Mouse (Mus musculus) right cerebral cortex, adult 18-20 months (tissue): ENCODE measurements at regions not wholly inside any gene's neighbourhood (a gene's known extent, or its start where the extent isn't known, plus 50 kb on each side); places are given as distances from the start of the nearest gene placed in this dataset.
A peak's percentile ranks its signal among the peaks of the same experiment; 100 is the strongest.

ENCODE experiments used
- DNase-seq: peaks from one replicate; pipeline ENCODE4 v3.0.0; 2022; ENCODE audit warnings: mixed read lengths

DNA sequence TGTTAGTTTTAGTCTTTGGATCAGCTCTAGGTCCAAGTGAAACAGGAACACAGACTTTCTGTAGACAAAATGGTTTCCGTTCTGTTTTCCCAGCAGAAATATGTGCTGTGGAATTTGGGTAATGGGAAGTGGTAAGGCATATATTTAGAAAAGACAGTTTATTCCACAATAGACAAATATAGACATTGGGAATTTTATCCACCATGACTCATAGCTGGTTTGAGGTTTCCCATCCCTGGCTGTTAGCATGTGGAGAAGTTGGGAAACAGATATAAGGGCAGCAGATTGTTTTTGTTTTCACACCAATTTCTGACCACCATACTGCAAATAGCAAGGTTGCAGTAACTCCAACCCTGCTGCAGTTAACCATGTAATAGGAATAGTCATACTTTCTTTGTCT, 385.0 kb upstream of the Adam34 start:
- DNase-seq = no peak

DNA sequence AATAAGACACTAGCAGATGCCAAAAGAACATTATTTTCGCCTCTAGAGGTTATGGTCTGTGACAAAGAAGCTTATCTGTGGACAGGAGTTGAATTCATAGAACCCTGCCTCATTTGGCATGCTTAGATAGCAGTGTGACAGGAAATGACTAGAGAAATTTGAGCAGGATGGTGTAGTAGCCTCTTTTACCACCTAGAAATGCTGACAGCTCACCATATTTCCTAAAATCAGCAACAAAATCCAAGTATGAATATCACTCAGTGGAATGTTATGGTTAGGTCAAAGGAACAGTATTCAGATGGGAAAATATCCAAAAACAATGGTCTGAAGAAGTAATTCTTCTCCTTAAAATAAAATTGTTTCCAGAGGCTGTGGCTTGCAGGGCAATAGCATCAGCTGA, 383.6 kb upstream of the Adam34 start:
- DNase-seq = no peak

DNA sequence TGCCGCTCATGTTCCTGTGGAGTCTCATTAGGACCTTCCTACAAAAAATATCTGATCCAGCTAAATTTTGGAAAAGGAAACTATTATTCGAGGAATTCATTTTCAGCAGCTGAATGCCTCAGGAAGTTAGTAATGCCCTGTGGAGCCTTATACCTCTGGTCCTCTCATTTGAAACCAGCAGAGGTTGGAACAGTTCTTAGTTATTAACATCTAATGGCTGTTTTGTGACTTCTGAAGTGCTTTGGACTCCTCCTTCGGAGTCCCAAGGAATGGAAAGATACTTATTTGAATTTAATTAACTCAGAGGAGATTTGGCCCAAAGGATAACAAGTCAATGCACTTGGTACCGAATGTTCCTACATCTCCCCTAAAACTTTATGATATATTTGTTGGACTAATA, 372.2 kb upstream of the Adam34 start:
- DNase-seq = no peak

DNA sequence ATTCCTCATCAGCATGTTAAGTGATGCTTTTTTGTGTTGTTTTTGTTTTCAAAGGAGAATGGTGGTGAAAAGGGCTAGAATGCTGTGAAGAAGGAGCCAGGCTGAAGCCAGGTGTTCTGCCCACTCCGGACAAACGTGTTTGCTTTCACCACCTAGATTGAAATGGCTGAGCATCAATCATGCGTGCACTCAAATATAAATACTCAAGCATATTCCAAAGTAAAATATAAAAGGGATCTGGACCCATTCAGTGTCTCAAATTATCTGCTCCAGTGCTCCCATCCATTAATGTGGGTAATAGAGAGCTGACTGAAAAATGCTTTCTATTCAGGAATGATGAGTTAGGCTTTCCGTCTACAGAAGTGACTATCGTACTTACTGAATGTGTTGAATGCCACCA, 349.0 kb upstream of the Adam34 start:
- DNase-seq = no peak

DNA sequence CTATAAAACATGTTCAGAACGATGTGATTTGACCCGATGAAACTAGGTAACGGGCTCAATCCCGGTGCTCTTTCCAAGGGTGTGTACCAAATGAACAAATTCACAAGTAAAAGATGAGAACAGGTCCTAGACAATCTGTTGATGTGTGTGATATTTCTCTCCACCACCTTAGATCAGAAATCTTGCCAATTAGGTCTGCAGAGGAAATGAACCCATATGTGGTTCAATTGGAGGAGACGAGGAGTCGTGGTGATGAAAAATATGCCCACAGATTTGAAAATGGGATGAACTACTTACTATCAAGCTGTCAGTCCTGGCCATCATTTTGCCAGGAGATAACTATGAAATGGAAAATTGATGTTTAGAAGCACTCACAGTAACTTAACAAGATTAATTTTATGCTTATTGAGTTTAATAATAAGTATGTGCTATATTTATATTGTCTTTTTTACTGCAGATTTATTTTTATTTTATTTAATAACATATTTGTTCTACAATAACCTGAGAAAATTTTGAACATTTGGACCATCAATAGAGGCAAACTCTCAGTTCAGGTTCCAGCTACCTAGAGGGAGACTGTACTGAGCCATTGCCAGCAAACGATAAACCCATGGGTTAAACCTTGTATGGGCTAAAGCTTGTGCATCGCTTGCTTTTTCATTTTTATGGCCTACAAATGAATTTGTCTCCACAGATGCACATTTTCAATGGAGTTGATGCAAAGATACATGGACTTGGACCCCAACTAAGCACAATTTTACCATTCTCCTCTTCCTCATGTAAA, 332.9 kb upstream of the Adam34 start:
- DNase-seq = no peak

DNA sequence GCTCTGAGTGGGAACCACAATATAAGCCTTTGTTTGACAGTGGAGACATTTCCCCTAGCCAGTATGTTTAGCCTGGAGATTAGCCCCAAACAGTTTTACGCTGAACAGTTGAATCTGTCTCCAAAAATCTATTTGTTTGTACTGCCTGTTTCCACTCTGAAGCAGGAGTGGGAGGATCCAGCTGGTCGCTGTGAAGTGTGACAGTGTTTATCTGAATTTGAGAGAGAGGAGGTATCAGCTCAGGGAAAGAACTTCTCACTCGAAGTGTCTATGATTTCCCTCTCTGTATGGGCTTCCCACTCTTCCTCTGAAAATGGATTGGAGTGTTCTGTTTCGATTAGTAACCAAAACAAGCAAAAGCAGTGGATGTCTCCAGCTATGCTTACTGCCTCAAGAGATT, 324.4 kb upstream of the Adam34 start:
- peak; percentile 57 for DNase-seq

DNA sequence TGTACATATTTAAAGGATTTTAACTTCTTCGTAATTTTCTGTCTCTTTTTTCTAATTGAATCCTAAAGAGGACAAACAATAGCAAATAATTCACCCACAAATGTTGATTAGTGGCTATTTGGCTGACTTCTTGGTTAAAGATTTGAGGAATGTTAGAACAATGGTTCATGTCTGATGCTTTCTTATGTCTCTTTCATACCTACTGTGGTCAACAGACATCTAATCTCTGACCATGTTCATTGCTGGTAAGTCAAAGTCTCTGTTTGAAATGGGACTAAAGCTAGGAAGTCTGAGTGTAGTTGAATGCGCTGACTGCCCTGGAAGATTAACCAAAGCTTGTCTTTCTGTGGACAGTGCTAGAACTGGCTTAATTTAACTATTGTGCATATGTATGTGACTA, 321.5 kb upstream of the Adam34 start:
- DNase-seq = no peak

DNA sequence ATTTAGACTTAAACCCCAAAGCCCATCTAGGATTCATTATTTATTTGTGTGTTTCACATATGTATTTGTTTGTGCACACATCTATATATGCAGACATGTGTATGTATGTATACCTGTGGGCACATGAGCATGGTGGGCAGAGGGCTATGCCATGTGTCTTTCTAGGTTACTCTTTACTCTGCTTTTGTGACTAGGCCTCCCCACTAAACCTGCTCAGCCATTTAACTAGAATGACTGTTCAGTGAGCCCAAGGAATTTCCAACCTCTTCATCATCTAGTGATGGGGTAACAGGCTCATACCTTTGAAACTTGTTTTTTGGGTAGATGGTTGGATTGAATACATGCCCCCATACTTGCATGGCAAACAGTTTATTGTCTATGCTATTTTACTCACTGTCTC, 321.1 kb upstream of the Adam34 start:
- no peak for DNase-seq

DNA sequence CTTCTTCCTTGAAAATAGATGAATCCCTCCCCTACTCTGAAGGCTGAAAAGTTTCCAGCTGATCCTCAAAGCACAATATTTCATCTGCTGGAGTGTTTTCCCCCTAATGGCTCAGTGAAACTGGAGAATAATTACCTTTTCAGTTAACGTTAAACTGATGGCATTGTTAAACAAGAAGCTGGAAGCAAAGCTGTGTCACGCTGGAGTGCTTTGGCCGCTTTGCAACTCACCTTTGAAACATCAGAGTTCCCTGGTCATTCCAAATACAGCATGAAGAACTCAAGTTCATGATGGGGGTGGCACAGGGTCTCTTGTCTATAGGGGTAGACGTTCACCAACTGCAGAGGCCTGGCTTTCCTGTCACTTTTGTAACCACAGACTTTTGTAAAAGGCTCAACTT, 317.9 kb upstream of the Adam34 start:
- no peak for DNase-seq

DNA sequence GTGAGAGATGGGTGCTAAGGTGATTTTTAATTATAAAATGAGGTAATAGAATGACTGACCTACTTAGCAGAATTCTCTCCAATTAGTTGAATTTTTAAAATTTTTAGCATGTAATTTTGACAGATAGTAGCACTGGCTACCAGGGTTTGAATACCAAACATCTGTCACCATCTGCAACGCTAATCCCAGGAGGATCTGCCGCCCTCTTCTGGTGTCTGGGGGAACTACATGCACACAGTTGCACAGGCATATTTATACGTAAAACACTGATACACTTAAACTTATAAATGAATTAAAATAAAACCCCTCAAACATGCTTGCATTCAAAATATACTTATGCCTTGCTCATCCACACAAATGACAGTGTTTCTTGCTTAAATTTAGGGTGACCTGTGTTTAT, 316.1 kb upstream of the Adam34 start:
- peak; percentile 27 for DNase-seq

DNA sequence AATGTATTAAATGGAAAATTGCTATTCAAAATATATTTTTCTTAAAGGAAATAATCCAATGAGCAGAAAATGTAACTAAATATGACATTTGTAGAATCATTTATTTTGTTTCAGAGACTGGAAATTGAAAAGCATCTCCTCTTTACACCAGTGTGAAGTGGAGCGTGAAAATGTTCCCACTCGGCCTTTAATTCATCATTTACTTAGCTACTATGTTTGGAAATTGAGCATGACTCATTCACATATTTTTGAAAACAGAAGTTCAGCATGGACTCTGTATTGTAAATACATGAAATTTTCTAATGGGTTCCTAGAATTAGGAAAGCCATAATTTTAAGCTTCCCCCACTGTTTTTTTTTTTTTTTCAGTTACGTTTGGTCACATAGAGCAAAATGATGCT, 314.2 kb upstream of the Adam34 start:
- DNase-seq = peak; percentile 18
